Mouse (Mus musculus) brain, embryonic 14.5 days (tissue): ENCODE measurements at regions not wholly inside any gene's neighbourhood (a gene's known extent, or its start where the extent isn't known, plus 50 kb on each side); places are given as distances from the start of the nearest gene placed in this dataset.

Source experiments
- CTCF ChIP-seq: fragments of 200-500 bp; IDR thresholded peaks from 2 replicates; pipeline ENCODE4 v1.5.1; 2012; ENCODE audit warnings: inconsistent platforms, mild to moderate bottlenecking, moderate library complexity, borderline replicate concordance; ENCODE audit not compliant: insufficient read depth, insufficient read length; ENCODE audit errors: extremely low read depth
- POLR2A ChIP-seq: fragments of 200-500 bp; IDR thresholded peaks from 2 replicates; pipeline ENCODE4 v1.6.1; 2012; ENCODE audit warnings: mild to moderate bottlenecking, inconsistent platforms, borderline replicate concordance; ENCODE audit not compliant: poor library complexity, insufficient read depth, insufficient read length, severe bottlenecking; ENCODE audit errors: extremely low read depth

GRCm38 (mm10) chr2:71655504-71656390 is 89.7 kb upstream of the Itga6 start:
- TF ChIP-seq CTCF (no peak), POLR2A (no peak)
